Mouse (Mus musculus): Measurements from ENCODE around the gene Gm47959.

DNA sequence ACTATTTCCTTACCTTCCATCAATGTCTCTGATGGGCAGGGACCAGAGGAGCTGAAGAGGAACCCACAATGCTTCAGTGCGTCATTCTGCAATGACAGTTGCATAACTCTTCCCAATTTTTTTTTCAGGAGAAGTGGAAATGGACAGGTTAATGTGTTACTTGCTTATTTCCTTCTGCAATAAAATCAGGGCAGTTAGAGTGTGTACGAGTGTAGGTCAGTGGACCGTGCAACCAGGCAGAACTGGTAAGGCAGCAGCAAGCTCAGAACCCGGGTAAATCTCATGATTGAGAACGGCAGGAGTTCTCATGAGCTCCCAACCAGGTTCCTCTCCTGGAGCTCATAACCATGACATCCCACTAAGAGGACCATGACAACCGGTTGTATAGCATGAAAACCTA lies 8.3 kb upstream of the Gm47959 start:
- TF ChIP-seq POLR2A (IDR thresholded peaks at IDR 0.05; ENCODE audit: borderline replicate concordance, control insufficient read depth, low read depth, low read length) = no peak
- no peak for TF ChIP-seq CTCF (IDR thresholded peaks at IDR 0.05; ENCODE audit: control insufficient read depth, insufficient read depth, low read length)
